Mouse (Mus musculus) left cerebral cortex, postnatal 4 days (tissue): Measurements from ENCODE around the gene Dhx33. TPM values are rescaled to one million over a fixed set of nuclear protein-coding genes. Genes with fewer than 3 reads are reported as not detected.

Source experiments
- total RNA-seq, 2 experiments: library from RNA; stranded (reverse); gene quantifications; 2 replicates each; pipeline ENCODE4 v1.2.3; 2021

The Dhx33 gene
- total RNA-seq, 2 experiments from 2014 or later = 26.4 TPM

Other genes starting within 250 kb of the Dhx33 start
- 10 to 100 TPM; 15.3 to 17.4 TPM for gene Zfp3, start 240.2 kb downstream of the Dhx33 start, total RNA-seq
- not detected for gene Scimp, start 191.9 kb downstream of the Dhx33 start, total RNA-seq
- gene Rabep1, start 159.7 kb downstream of the Dhx33 start, total RNA-seq = 100 to 1,000 TPM; 126 TPM
- gene Nup88, start 34.5 kb downstream of the Dhx33 start, total RNA-seq = 10 to 100 TPM; 76.9 to 77.8 TPM
- 10 to 100 TPM; 50.2 to 50.7 TPM for gene Rpain, start 34.2 kb downstream of the Dhx33 start, total RNA-seq
- gene C1qbp, start 21.4 kb downstream of the Dhx33 start, total RNA-seq = 100 to 1,000 TPM; 122 to 139 TPM
- 10 to 100 TPM; 13.5 to 14.5 TPM for gene Mis12, start 15.2 kb upstream of the Dhx33 start, total RNA-seq
- gene Derl2, start 15.4 kb upstream of the Dhx33 start, total RNA-seq = 10 to 100 TPM; 23.1 to 28.8 TPM
- gene 6330403K07Rik, start 29.1 kb upstream of the Dhx33 start, total RNA-seq = 100 to 1,000 TPM; 252 to 265 TPM
- under 1 TPM; 0.38 to 0.44 TPM for gene Nlrp1a, start 140.3 kb upstream of the Dhx33 start, total RNA-seq
- gene Nlrp1b, start 226.3 kb upstream of the Dhx33 start, total RNA-seq = under 1 TPM; 0.08 TPM